Mouse (Mus musculus): Measurements from ENCODE around the gene H2-K1.

- TF ChIP-seq POLR2A (IDR thresholded peaks at IDR 0.05; ENCODE audit: low read depth, low read length), result no peak
- TF ChIP-seq CTCF (conservative IDR thresholded peaks at IDR 0.05 in 1 of 2, IDR thresholded peaks at IDR 0.05 in 1 of 2; ENCODE audit: low read depth in 2 of 2, low read length in 2 of 2), result no peak
- no peak for TF ChIP-seq MAZ (IDR thresholded peaks at IDR 0.05; ENCODE audit: low read depth, low read length)
- TF ChIP-seq GABPA (IDR thresholded peaks at IDR 0.05; ENCODE audit: insufficient replicate concordance, low read depth, low read length), result no peak
- TF ChIP-seq EP300 (IDR thresholded peaks at IDR 0.05; ENCODE audit: low read length), result no peak
- TF ChIP-seq MAFK (IDR thresholded peaks at IDR 0.05; ENCODE audit: insufficient replicate concordance, low read length), result no peak
- no peak for TF ChIP-seq CHD2 (IDR thresholded peaks at IDR 0.05; ENCODE audit: low read length)
- TF ChIP-seq JUND (conservative IDR thresholded peaks at IDR 0.05; ENCODE audit: low read depth, low read length), result no peak
Measured at GRCm38 (mm10) chr17:33948905-33949537, 51.1 kb downstream of the H2-K1 start.
